Comparison of ENCODE assay signal across 8 mouse cellular contexts in genomic region chr10:85127395-85128287, GRCm38 (mm10). TPM values are rescaled to one million over a fixed set of nuclear protein-coding genes. Genes with fewer than 3 reads are reported as not detected.
A peak's percentile ranks its signal among the peaks of the same experiment; 100 is the strongest.
DNase-seq lines count a peak whose midpoint lies in the region; ATAC-seq lines count a peak whose summit lies in the region.

Mterf2 (minus strand) TSS chr10:85128027.

- no peaks in the 10 kb centered on the region for H3K9me3 ChIP-seq in hindbrain, embryonic 14.5 days (ENCODE audit: control insufficient read depth, low read length)

- ATAC-seq in hindbrain, embryonic 14.5 days (ENCODE audit: low FRiP score), result peak; percentile 100

- WGBS in hindbrain, embryonic 14.5 days, result 7% methylated on average over 20 of the region's 20 CpGs

- peak; percentile 100 for DNase-seq in R1 (ENCODE audit: low read depth, low spot score)
- peak; percentile 95 to 96 for DNase-seq in cerebellum, postnatal 25 days
- DNase-seq in frontal cortex, postnatal 25 days (ENCODE audit: low spot score in 2 of 2), result peak; percentile 85 to 88
- DNase-seq in hindbrain, embryonic 14.5 days (ENCODE audit: low spot score), result peak; percentile 97
- peak; percentile 91 to 93 for DNase-seq in layer of hippocampus, postnatal 36 days
- DNase-seq in lung, postnatal 36 days, result peak; percentile 99
- peak; percentile 99 for DNase-seq in retina, postnatal 1 day
- peak; percentile 68 to 89 for DNase-seq in urinary bladder, adult 18-20 months (ENCODE audit: low spot score in 2 of 2)

- no peaks in the 10 kb centered on the region for H3K27me3 ChIP-seq in hindbrain, embryonic 14.5 days (ENCODE audit: control insufficient read depth, insufficient read depth, low read length)

- H3K36me3 ChIP-seq in hindbrain, embryonic 14.5 days (replicated peaks; ENCODE audit: control insufficient read depth, insufficient read depth), result peaks cover 33% of the 10 kb centered on the region

- peak within 1 kb of the TSS; percentile 72 for H3K4me2 ChIP-seq in hindbrain, embryonic 14.5 days (replicated peaks)

- H3K27ac ChIP-seq in hindbrain, embryonic 14.5 days, result peak within 1 kb of the TSS; percentile 64; the same call in 1 of the 2 replicates

- H3K4me1 ChIP-seq in hindbrain, embryonic 14.5 days (replicated peaks; ENCODE audit: control insufficient read depth, insufficient read depth, low read length), result peaks cover 21% of the 10 kb centered on the region

- H3K9ac ChIP-seq in hindbrain, embryonic 14.5 days, result peak within 1 kb of the TSS; percentile 66

- peak within 1 kb of the TSS; percentile 55 for H3K4me3 ChIP-seq in hindbrain, embryonic 14.5 days (replicated peaks; ENCODE audit: low read length)

RNA-seq across cellular contexts. Expression of gene Mterf2, which starts in this region (rescaled TPM):
- polyA plus RNA-seq in hindbrain, embryonic 14.5 days (2014; fragmentation: Nextera tagmentation; extraction: Ambion mirVana), result 28.0 and 32.7 TPM in 2 replicates
- total RNA-seq in layer of hippocampus, postnatal 36 days (2021), result 10 to 100 TPM; 16.0 to 18.9 TPM

Comparison
In these comparisons a context has a peak if more than half of its experiments do, and no peak if none do; other contexts are left out.
1. Peak in every context shown above with its lines: DNase-seq, ATAC-seq, H3K4me3 ChIP-seq and H3K27ac ChIP-seq.